Mouse (Mus musculus) embryonic stem cell, embryonic (primary cell): ENCODE data around the gene Ndufa11.

Experiments used
- CTCF ChIA-PET, 4 experiments: fragments of 300-600 bp in 2 of 4; fragments of 350-600 bp in 2 of 4; sonication (Branson Sonifier 250); formaldehyde crosslinking; loops; one replicate each; lab custom pipeline; 2022; ENCODE audit warnings: inconsistent platforms in 2 of 4; lab: Charles Lee
- POLR2A ChIA-PET, 4 experiments: fragments of 300-600 bp in 2 of 4; fragments of 350-600 bp in 2 of 4; sonication (Branson Sonifier 250); formaldehyde crosslinking; loops; one replicate each; lab custom pipeline; 2022; ENCODE audit warnings: antibody characterized with exemption in 4 of 4, inconsistent platforms in 1 of 4; lab: Charles Lee

Ndufa11 gene

GRCm38 (mm10) chr17:56700451-56700850 lies 17.1 kb upstream of the Ndufa11 start:
- ChIA-PET CTCF (no interaction called here), POLR2A (interaction anchor here in 2 of 4 experiments (0.8 to 33.7 kb wide), 8 partner anchors 9 to 22 kb away, joined by 4 to 414 read pairs (median 6); partner anchors contain the start of gene Ranbp3 (in 1 of the 2))

GRCm38 (mm10) chr17:56703038-56703437 lies 14.5 kb upstream of the Ndufa11 start:
- CTCF ChIA-PET: interaction anchor here in 1 of 4 experiments (0.7 kb wide), 1 partner anchor 47 kb away, joined by 4 read pairs; no protein-coding TSS in a partner anchor
- POLR2A ChIA-PET: interaction anchor here (0.6 to 33.7 kb wide), 17 partner anchors 9 to 476 kb away, joined by 3 to 414 read pairs (median 3); partner anchors contain the start of genes Ranbp3 (in 2 of the 4), Dus3l (in 1 of the 4) and Khsrp (in 1 of the 4)

GRCm38 (mm10) chr17:56706515-56706914 lies 11.1 kb upstream of the Ndufa11 start:
- ChIA-PET POLR2A (interaction anchor here in 3 of 4 experiments (0.6 to 33.7 kb wide), 16 partner anchors 10 to 172 kb away, joined by 3 to 414 read pairs (median 4); partner anchors contain the start of genes Ndufa11 (in 2 of the 3), Ranbp3 (in 2 of the 3), Vmac (in 2 of the 3) and Lonp1 (in 1 of the 3)), CTCF (interaction anchor here in 3 of 4 experiments (0.5 to 0.8 kb wide), 4 partner anchors 28 to 145 kb away, joined by 5 to 7 read pairs (median 6); no protein-coding TSS in a partner anchor)

GRCm38 (mm10) chr17:56708692-56709091 lies 8.9 kb upstream of the Ndufa11 start:
- CTCF ChIA-PET: interaction anchor here in 1 of 4 experiments (0.7 to 1.5 kb wide), 3 partner anchors 19 to 358 kb away, joined by 3 to 5 read pairs (median 4); no protein-coding TSS in a partner anchor
- POLR2A ChIA-PET: interaction anchor here (0.6 to 33.7 kb wide), 71 partner anchors 8 to 746 kb away, joined by 3 to 414 read pairs (median 4); partner anchors contain the start of genes Ndufa11 (in 3 of the 4), Ranbp3 (in 3 of the 4), Vmac (in 3 of the 4) and Catsperd (in 2 of the 4)

GRCm38 (mm10) chr17:56709708-56710107 lies 7.9 kb upstream of the Ndufa11 start:
- POLR2A ChIA-PET: interaction anchor here in 3 of 4 experiments (0.6 to 33.7 kb wide), 73 partner anchors 7 to 669 kb away, joined by 3 to 414 read pairs (median 6); partner anchors contain the start of genes Dus3l (in 3 of the 3), Lonp1 (in 3 of the 3), Ndufa11 (in 3 of the 3) and Ranbp3 (in 3 of the 3)
- CTCF ChIA-PET: interaction anchor here in 2 of 4 experiments (0.5 to 1.5 kb wide), 5 partner anchors 27 to 510 kb away, joined by 3 to 5 read pairs (median 4); partner anchors contain the start of gene Ranbp3 (in 1 of the 2)

- ChIA-PET CTCF (interaction anchor here in 2 of 4 experiments (1.0 to 1.2 kb wide), 2 partner anchors 33 to 42 kb away, joined by 3 to 4 read pairs; partner anchors contain the start of gene Ranbp3 (in 1 of the 2)), POLR2A (interaction anchor here in 3 of 4 experiments (0.5 to 8.0 kb wide), 27 partner anchors 7 to 316 kb away, joined by 3 to 100 read pairs (median 13); partner anchors contain the start of genes Catsperd (in 2 of the 3), Lonp1 (in 2 of the 3), Ranbp3 (in 2 of the 3) and Rpl36 (in 2 of the 3))
Observed at GRCm38 (mm10) chr17:56715360-56715759, 2.2 kb upstream of the Ndufa11 start.

GRCm38 (mm10) chr17:56715914-56716654 lies 1.5 kb upstream of the Ndufa11 start:
- POLR2A ChIA-PET: interaction anchor here in 3 of 4 experiments (0.5 to 8.0 kb wide), 94 partner anchors 8 to 637 kb away, joined by 3 to 100 read pairs (median 5); partner anchors contain the start of genes Lonp1 (in 3 of the 3), Ranbp3 (in 3 of the 3), Catsperd (in 2 of the 3) and Dus3l (in 2 of the 3)
- CTCF ChIA-PET: interaction anchor here in 3 of 4 experiments (0.6 to 1.3 kb wide), 8 partner anchors 21 to 281 kb away, joined by 3 to 5 read pairs (median 3); partner anchors contain the start of genes Alkbh7 (in 1 of the 3) and Ranbp3 (in 1 of the 3)

- POLR2A ChIA-PET: interaction anchor here (0.5 to 8.0 kb wide), 105 partner anchors 7 to 677 kb away, joined by 3 to 100 read pairs (median 5); partner anchors contain the start of genes Ranbp3 (in 4 of the 4), Lonp1 (in 3 of the 4), Catsperd (in 2 of the 4) and Dus3l (in 2 of the 4)
- CTCF ChIA-PET: interaction anchor here in 3 of 4 experiments (0.6 to 1.3 kb wide), 11 partner anchors 20 to 280 kb away, joined by 3 to 7 read pairs (median 3); partner anchors contain the start of genes Alkbh7 (in 1 of the 3), Catsperd (in 1 of the 3), Lonp1 (in 1 of the 3) and Ranbp3 (in 1 of the 3)
Observed at GRCm38 (mm10) chr17:56716655-56717362, 758 bp upstream of the Ndufa11 start.

- ChIA-PET CTCF (interaction anchor here (0.6 to 1.0 kb wide), 4 partner anchors 13 to 417 kb away, joined by 3 to 6 read pairs (median 3); partner anchors contain the start of gene Nrtn (in 1 of the 4)), POLR2A (interaction anchor here in 3 of 4 experiments (0.5 to 8.0 kb wide), 8 partner anchors 9 to 111 kb away, joined by 3 to 100 read pairs (median 3); no protein-coding TSS in a partner anchor)
Observed at GRCm38 (mm10) chr17:56722441-56722840, 4.9 kb downstream of the Ndufa11 start.

- POLR2A ChIA-PET: interaction anchor here in 2 of 4 experiments (0.9 to 8.0 kb wide), 10 partner anchors 12 to 150 kb away, joined by 3 to 100 read pairs (median 4); partner anchors contain the start of gene Acsbg2 (in 1 of the 2)
- CTCF ChIA-PET: no interaction called here
Observed at GRCm38 (mm10) chr17:56723419-56724161, 6.0 kb downstream of the Ndufa11 start.

GRCm38 (mm10) chr17:56727029-56727649 lies 9.6 kb downstream of the Ndufa11 start:
- ChIA-PET POLR2A (interaction anchor here in 3 of 4 experiments (0.8 to 5.0 kb wide), 41 partner anchors 10 to 687 kb away, joined by 3 to 68 read pairs (median 5); partner anchors contain the start of genes Ndufa11 (in 3 of the 3), Vmac (in 3 of the 3), Nrtn (in 2 of the 3) and Chaf1a (in 1 of the 3)), CTCF (interaction anchor here in 3 of 4 experiments (0.6 to 3.0 kb wide), 11 partner anchors 9 to 174 kb away, joined by 3 to 16 read pairs (median 3); partner anchors contain the start of gene Nrtn (in 1 of the 3))

GRCm38 (mm10) chr17:56727659-56728058 lies 10.1 kb downstream of the Ndufa11 start:
- ChIA-PET POLR2A (interaction anchor here (0.7 to 5.0 kb wide), 43 partner anchors 9 to 688 kb away, joined by 3 to 68 read pairs (median 4); partner anchors contain the start of genes Ndufa11 (in 3 of the 4), Vmac (in 3 of the 4), Nrtn (in 2 of the 4) and Chaf1a (in 1 of the 4)), CTCF (interaction anchor here (0.6 to 3.0 kb wide), 12 partner anchors 9 to 551 kb away, joined by 3 to 16 read pairs (median 4); partner anchors contain the start of gene Nrtn (in 1 of the 4))

GRCm38 (mm10) chr17:56728117-56728516 lies 10.6 kb downstream of the Ndufa11 start:
- POLR2A ChIA-PET: interaction anchor here (0.7 to 5.0 kb wide), 44 partner anchors 9 to 688 kb away, joined by 3 to 68 read pairs (median 4); partner anchors contain the start of genes Ndufa11 (in 3 of the 4), Vmac (in 3 of the 4), Lonp1 (in 2 of the 4) and Nrtn (in 2 of the 4)
- CTCF ChIA-PET: interaction anchor here (0.6 to 3.0 kb wide), 12 partner anchors 8 to 550 kb away, joined by 3 to 16 read pairs (median 4); partner anchors contain the start of gene Nrtn (in 1 of the 4)

GRCm38 (mm10) chr17:56729151-56729550 lies 11.6 kb downstream of the Ndufa11 start:
- ChIA-PET CTCF (interaction anchor here in 3 of 4 experiments (0.5 to 3.0 kb wide), 5 partner anchors 7 to 190 kb away, joined by 3 to 16 read pairs (median 5); partner anchors contain the start of gene Nrtn (in 1 of the 3)), POLR2A (interaction anchor here in 3 of 4 experiments (0.6 to 5.0 kb wide), 25 partner anchors 8 to 302 kb away, joined by 3 to 68 read pairs (median 5); partner anchors contain the start of genes Ndufa11 (in 2 of the 3), Ranbp3 (in 2 of the 3), Vmac (in 2 of the 3) and Dus3l (in 1 of the 3))
